Mouse (Mus musculus) thymus, postnatal 25 days (tissue): ENCODE measurements around the gene G530012D18Rik.
"Not testable (repeated sequence)": the region's sequence is repeated elsewhere in the genome, so short reads cannot be mapped to it uniquely, and the experiment has no call there.

Experiments used
- DNase-seq: peaks from one replicate; pipeline ENCODE4 v3.0.0; 2022

G530012D18Rik gene

GRCm38 (mm10) chr1:85575376-85575775 is at the start of gene G530012D18Rik:
TSS of gene G530012D18Rik (plus strand) at chr1:85575676.
- DNase-seq, result not testable (repeated sequence)

- not testable (repeated sequence) for DNase-seq
Observed at GRCm38 (mm10) chr1:85526401-85526800, 49.1 kb upstream of the G530012D18Rik start.

DNA sequence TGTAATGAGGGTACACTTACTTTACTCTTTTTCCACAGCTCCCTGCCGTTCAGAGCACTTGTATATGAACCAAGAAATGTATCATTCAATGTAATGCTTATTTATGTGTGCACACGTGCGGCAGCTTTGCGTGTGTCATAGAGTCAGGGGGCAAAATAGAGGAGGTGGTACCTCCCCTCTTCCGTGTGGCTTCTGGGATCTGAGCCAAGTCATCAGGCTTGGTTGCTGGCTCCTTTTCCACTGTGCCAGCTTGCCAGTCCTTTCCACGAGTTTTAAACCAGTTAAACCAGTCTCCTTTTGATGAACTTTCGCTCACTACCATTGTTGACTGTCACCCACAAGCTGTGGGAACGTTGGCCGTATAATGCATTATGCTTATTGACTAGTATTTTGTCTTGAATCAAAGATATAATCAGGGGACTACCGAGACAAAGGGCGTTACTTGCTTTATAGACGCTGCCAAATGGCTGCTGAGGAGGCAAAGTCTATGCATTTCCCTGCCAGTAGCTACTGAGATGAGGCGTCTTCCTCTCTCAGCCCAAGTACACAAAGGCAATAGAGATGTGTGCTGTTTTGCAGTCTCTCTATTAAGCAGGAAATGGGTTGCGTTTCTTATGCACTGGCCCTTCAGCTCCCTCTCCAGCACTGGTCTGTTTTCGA is 46.9 kb upstream of the G530012D18Rik start:
- not testable (repeated sequence) for DNase-seq

- DNase-seq, result not testable (repeated sequence)
Observed at GRCm38 (mm10) chr1:85543818-85544217, 31.7 kb upstream of the G530012D18Rik start.

DNA sequence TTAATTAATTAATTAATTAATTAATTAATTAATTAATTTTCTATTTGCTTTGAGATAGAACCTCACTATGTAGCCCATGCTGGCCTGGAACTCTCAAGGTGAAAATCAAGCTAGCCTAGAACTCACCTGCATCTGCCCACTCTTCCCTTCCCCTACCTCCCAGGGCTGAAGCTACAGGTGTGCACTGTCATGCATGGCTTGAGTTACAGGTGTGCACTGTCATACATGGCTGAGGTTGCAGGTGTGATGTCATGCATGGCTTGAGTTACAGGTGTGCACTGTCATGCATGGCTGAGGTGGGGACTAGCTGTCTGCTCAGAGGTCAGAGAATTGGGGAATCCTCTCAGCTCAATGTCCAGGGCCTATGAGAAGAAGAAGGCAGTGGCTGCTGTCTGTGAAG is 29.0 kb upstream of the G530012D18Rik start:
- DNase-seq, result not testable (repeated sequence)

- DNase-seq, result peak; percentile 11
Observed at GRCm38 (mm10) chr1:85555261-85555660, 20.2 kb upstream of the G530012D18Rik start.

DNA sequence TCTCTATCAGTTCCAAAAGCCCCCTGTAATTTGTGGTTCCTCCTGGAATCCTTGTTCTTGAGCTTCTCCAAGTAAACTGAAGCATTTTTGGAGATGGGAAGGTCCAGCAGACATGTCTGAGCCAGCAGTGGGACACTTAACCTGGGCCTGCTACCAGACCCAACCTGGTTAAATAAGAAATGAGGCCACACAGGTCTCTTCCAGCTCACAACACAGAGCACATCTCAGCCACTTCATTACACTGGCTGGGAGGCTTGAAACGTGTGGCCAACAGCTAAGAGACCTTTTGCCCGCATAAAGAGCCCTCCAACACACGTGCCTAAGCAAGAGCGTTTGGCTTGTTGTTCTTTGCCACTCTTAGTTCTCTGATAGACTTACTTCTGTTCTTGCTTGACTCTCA is 1.9 kb upstream of the G530012D18Rik start:
- DNase-seq, result not testable (repeated sequence)

GRCm38 (mm10) chr1:85578372-85579010 is 3.0 kb downstream of the G530012D18Rik start:
- not testable (repeated sequence) for DNase-seq

- not testable (repeated sequence) for DNase-seq
Observed at GRCm38 (mm10) chr1:85579199-85580147, 4.0 kb downstream of the G530012D18Rik start.

DNA sequence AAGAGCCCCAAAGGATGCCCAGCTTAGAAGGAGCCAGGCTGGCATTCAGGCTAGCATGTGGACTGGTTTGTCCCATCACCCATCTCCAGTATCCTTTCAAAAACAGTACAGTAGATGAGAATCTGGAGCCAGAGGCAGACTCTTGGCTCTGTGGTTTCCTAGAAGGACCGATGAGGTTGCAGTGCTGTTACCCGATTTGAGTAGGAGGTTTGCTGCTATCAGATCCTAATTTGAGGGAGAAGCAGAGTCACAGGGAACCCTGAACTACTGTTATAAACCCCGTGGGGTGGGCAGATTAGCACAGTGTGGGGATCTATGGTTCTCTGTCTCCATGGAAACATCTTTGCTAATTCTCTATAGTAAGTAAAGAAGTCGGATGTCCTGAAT is 4.7 kb downstream of the G530012D18Rik start:
- not testable (repeated sequence) for DNase-seq

DNA sequence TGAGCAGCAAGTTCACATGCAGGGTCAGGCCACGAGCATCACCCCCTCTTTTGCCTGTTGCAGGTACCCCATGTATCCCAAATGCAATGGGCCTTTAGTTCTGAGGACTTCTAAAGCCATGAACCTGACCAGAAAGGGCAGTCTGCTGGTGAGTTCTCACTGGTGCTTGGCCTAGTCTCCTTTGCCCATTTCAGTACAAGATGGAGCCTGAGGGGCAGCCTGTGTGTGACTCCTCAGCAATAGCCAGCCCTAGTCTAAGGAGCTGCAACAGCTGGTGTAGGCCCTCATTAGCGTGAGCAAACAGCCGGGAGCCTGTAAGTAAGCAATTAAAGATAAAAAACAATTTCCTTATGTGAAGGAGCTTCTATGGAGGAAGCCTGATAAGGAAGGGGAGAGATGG is 5.1 kb downstream of the G530012D18Rik start:
- not testable (repeated sequence) for DNase-seq

GRCm38 (mm10) chr1:85581518-85581917 is 6.0 kb downstream of the G530012D18Rik start:
- DNase-seq, result not testable (repeated sequence)

GRCm38 (mm10) chr1:85588697-85589096 is 13.2 kb downstream of the G530012D18Rik start:
- DNase-seq, result not testable (repeated sequence)

- not testable (repeated sequence) for DNase-seq
Observed at GRCm38 (mm10) chr1:85592526-85592925, 17.1 kb downstream of the G530012D18Rik start.

GRCm38 (mm10) chr1:85598271-85599012 is 23.0 kb downstream of the G530012D18Rik start, which contains the start of gene Sp110:
TSS of gene Sp110 (minus strand) at chr1:85598817.
- peak; percentile 49 for DNase-seq

DNA sequence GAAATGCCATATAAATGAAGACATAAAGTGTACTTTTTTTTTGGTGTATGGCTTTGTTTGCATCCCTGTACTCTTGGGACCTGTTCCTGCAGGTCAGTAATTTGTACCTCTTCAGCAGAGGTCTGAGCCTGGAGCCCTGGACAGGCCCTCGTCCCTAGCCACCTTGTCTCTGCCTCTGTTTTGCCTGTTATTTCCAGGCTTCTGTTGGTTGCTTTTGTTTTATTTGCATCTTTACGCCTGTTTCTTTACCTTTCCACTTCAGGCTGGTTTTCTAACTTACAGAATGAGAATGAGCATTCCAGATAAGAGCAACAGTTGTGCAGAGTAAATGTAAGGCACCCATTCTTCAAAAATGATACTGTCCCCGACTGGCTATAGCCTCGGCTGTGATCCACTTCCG is 24.6 kb downstream of the G530012D18Rik start, which contains the start of gene Sp140:
TSS of gene Sp140 (plus strand) at position 301 of the 400 bp plus-strand sequence.
- not testable (repeated sequence) for DNase-seq

- peak; percentile 61 for DNase-seq
Observed at GRCm38 (mm10) chr1:85600794-85601193, 25.3 kb downstream of the G530012D18Rik start.

GRCm38 (mm10) chr1:85604341-85604740 is 28.9 kb downstream of the G530012D18Rik start:
- DNase-seq, result not testable (repeated sequence)

DNA sequence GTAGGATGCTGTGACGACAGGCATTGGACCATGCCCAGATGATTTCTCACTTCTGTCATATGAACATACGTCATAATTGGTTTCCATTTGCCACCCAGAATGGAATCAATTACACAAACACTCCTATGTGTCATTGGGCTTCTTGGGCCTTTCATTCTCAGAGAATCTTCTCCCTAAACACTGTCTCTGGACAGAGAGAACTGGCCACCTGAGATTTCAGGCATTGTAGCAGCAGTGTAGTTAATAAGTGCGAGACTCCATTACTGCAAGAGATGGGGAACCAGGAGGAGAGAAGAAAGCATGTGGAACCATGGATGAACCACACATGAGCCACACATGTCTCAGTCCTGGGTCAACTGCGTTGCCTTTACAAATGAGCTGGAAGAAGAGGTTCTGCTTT is 32.9 kb downstream of the G530012D18Rik start:
- DNase-seq, result not testable (repeated sequence)

GRCm38 (mm10) chr1:85610581-85610980 is 35.1 kb downstream of the G530012D18Rik start:
- DNase-seq, result not testable (repeated sequence)

DNA sequence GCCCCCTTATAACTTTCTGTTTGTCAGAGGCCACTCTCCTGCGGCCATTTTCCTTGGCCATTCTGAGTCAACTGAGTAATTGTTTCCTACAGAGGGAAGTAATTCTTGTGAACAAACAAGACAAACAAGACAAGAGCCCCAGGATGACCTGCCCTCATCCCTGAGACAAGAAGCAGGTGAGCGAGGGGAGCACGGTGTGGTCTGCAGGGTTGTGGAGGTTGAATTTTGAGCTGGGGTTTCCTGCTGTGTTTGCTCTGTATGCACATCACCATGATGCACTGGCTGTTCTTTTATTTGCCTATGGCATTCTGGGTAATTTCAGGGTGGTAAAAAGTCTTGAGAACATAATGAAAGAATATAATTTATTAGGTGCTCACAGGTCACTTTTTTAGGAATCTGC is 39.6 kb downstream of the G530012D18Rik start:
- not testable (repeated sequence) for DNase-seq

DNA sequence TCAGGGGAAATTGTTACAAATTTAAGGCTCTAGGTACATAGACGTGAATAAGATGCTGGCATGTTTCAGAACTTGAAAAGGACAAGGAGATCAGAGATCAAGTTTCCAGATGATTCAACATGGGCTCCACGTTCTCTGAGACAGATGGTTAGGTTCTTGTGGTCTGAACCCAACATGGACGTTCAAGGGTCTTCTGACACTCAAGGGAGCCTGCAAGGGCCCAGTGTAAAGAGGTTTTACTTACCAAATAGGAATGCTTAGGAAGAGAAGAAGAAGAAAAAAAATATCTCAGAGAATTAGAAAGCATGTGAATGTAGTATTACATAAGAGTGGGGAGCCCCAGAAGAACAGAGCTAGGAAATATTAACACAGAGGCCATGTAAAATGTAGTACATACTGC is 40.3 kb downstream of the G530012D18Rik start:
- DNase-seq, result not testable (repeated sequence)
